Mouse (Mus musculus): ENCODE measurements around the gene Cap2. TPM values are rescaled to one million over a fixed set of nuclear protein-coding genes. Genes with fewer than 3 reads are reported as not detected.
A peak's percentile ranks its signal among the peaks of the same experiment; 100 is the strongest.

The Cap2 gene
- total RNA-seq (2022), result 100 to 1,000 TPM; 175 to 218 (median 200) TPM

- peak; percentile 80 to 82 for DNase-seq (ENCODE audit: low spot score in 2 of 2)
Observed at GRCm38 (mm10) chr13:46501800-46502389, at the start of gene Cap2. Gene Cap2, plus strand, starts transcription at chr13:46501848.

- no peak for DNase-seq (ENCODE audit: low spot score in 2 of 2)
Observed at GRCm38 (mm10) chr13:46459546-46459945, 42.1 kb upstream of the Cap2 start.

- DNase-seq (ENCODE audit: low spot score in 2 of 2), result peak in 1 of 2 experiments; percentile 11
Observed at GRCm38 (mm10) chr13:46462280-46462679, 39.4 kb upstream of the Cap2 start.

- no peak for DNase-seq (ENCODE audit: low spot score in 2 of 2)
Observed at GRCm38 (mm10) chr13:46463764-46464163, 37.9 kb upstream of the Cap2 start.

- no peak for DNase-seq (ENCODE audit: low spot score in 2 of 2)
Observed at GRCm38 (mm10) chr13:46468251-46468650, 33.4 kb upstream of the Cap2 start.

- DNase-seq (ENCODE audit: low spot score in 2 of 2), result no peak
Observed at GRCm38 (mm10) chr13:46469536-46469935, 32.1 kb upstream of the Cap2 start.

- no peak for DNase-seq (ENCODE audit: low spot score in 2 of 2)
Observed at GRCm38 (mm10) chr13:46481271-46481670, 20.4 kb upstream of the Cap2 start.

- DNase-seq (ENCODE audit: low spot score in 2 of 2), result no peak
Observed at GRCm38 (mm10) chr13:46485605-46486004, 16.0 kb upstream of the Cap2 start.

GRCm38 (mm10) chr13:46488166-46488565 lies 13.5 kb upstream of the Cap2 start:
- DNase-seq (ENCODE audit: low spot score in 2 of 2), result no peak

- DNase-seq (ENCODE audit: low spot score in 2 of 2), result no peak
Observed at GRCm38 (mm10) chr13:46490644-46491043, 11.0 kb upstream of the Cap2 start.

GRCm38 (mm10) chr13:46502390-46502891 lies 793 bp downstream of the Cap2 start:
- DNase-seq (ENCODE audit: low spot score in 2 of 2), result peak in 1 of 2 experiments; percentile 33

GRCm38 (mm10) chr13:46507944-46508343 lies 6.3 kb downstream of the Cap2 start:
- no peak for DNase-seq (ENCODE audit: low spot score in 2 of 2)

- no peak for DNase-seq (ENCODE audit: low spot score in 2 of 2)
Observed at GRCm38 (mm10) chr13:46508823-46509222, 7.2 kb downstream of the Cap2 start.

GRCm38 (mm10) chr13:46510460-46510859 lies 8.8 kb downstream of the Cap2 start:
- DNase-seq (ENCODE audit: low spot score in 2 of 2), result no peak

GRCm38 (mm10) chr13:46514484-46514883 lies 12.8 kb downstream of the Cap2 start:
- no peak for DNase-seq (ENCODE audit: low spot score in 2 of 2)

- DNase-seq (ENCODE audit: low spot score in 2 of 2), result no peak
Observed at GRCm38 (mm10) chr13:46515120-46515523, 13.5 kb downstream of the Cap2 start.

- DNase-seq (ENCODE audit: low spot score in 2 of 2), result no peak
Observed at GRCm38 (mm10) chr13:46515524-46515923, 13.9 kb downstream of the Cap2 start.

- no peak for DNase-seq (ENCODE audit: low spot score in 2 of 2)
Observed at GRCm38 (mm10) chr13:46516183-46516582, 14.5 kb downstream of the Cap2 start.

- peak; percentile 81 to 84 for DNase-seq (ENCODE audit: low spot score in 2 of 2)
Observed at GRCm38 (mm10) chr13:46517211-46517685, 15.6 kb downstream of the Cap2 start.

GRCm38 (mm10) chr13:46521482-46521881 lies 19.8 kb downstream of the Cap2 start:
- DNase-seq (ENCODE audit: low spot score in 2 of 2), result no peak

GRCm38 (mm10) chr13:46522798-46523197 lies 21.1 kb downstream of the Cap2 start:
- no peak for DNase-seq (ENCODE audit: low spot score in 2 of 2)

GRCm38 (mm10) chr13:46523235-46523634 lies 21.6 kb downstream of the Cap2 start:
- DNase-seq (ENCODE audit: low spot score in 2 of 2), result no peak

GRCm38 (mm10) chr13:46523712-46524111 lies 22.1 kb downstream of the Cap2 start:
- no peak for DNase-seq (ENCODE audit: low spot score in 2 of 2)
